Mouse (Mus musculus): ENCODE measurements around the gene Rag2. TPM values are rescaled to one million over a fixed set of nuclear protein-coding genes. Genes with fewer than 3 reads are reported as not detected.

Rag2 gene
- total RNA-seq (2021): not detected

DNA sequence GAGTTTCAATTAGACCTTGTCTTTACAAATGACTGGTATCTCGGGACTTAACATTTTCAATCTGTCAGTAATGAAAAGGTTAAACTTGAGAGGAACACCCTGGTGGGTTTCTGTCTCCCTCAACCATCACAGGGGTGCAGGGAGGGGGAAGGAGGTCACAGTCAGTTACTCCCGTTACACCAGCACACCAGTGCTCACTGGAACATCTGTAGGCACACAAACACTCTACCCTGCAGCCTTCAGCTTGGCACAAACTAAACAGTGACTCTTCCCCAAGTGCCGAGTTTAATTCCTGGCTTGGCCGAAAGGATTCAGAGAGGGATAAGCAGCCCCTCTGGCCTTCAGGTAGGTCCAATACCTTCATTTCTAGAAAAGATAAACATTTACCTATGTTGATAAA is at the start of gene Rag2:
Gene Rag2 (plus strand): TSS at position 193 of the 400 bp plus-strand sequence.
- no peak for DNase-seq

DNA sequence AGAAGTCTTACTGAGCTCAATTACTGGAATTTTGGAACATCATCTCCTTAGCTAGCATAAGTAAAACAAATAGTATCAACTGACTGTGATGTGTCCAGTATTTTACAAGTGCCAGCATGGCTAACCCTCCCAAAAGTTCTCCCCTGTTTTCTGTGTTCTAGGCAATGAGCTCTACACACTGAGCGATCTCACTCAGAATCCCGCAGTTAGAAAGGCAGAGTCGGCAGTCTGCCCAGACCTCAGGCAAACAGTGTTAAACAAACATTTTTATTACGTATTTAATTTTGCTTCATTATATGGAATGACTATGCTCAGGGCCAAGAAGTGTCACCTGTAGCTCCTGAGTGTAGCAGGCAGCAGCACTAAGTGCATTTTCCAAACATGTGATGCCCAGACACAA is 47.3 kb upstream of the Rag2 start:
- no peak for DNase-seq

DNA sequence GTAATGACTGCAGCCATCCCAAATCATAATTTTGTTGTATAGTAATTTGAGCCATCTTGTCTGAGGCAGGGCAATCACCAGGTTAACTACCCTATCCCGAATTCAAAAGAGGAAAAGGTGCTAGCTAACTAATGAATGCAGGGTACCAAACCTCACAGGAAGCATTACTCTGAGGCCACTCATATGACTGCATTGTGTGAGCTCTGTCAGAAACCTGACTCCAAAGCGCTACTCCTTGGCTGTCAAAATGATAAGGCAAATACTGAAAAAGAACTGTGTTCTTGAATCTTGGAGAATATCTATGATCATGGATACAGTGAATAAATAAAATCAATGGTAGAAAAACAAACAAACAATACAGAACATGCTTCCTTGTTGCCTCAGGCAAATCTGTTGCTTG is 44.5 kb upstream of the Rag2 start:
- no peak for DNase-seq

DNA sequence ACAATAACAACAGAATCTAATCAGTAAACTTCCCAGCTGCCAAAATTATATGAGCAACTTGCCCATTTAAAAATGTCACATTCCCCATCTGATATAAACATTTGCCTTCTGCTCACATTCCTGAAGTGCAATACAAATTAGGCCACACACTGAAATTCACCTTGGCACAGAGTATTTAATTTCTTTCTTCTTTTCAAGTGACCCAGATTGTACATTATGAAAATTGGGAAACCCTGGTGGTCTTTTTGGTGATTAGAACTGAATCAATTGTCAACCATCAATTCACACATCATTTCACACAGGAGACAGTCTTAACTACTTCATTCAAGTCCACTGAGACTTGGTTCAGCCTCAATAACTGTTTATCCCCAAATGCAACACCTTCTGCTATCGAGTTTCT is 44.1 kb upstream of the Rag2 start:
- DNase-seq: no peak

DNA sequence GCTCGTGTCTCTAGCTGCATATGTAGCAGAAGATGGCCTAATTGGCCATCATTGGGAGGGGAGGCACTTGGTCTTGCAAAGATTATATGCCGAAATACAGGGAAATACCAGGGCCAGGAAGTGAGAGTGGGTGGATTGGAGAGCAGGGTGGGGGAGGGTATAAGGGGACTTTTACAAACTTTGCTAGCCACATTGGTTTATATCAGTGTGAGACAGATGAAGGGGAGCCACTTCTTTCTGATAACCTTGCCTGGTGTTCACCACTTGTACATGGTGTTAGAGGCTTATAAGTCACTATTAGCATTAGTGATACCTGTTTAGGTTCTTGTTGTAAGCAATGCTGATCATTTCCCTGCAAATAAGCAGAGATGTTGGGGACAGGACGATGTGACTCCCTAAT is 43.5 kb upstream of the Rag2 start:
- DNase-seq: no peak

DNA sequence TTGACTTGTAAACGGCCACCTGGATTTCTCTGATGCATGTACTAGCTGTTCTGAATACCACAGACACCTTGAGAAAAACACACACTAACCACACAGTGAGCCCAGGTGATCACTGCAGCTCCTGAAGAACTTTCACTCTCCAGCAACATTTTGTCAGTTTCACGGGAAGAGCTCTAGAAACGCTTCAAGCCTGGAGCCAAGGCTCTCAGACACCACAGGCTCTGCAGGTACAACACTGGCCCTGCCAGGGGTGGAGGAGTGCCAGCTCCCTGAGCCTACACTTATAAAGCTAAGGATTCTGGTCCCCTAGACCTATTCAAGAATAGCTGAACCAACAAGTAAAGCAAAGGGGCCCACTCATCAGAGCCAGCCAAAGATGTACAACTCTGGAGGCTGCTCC is 43.1 kb upstream of the Rag2 start:
- no peak for DNase-seq

DNA sequence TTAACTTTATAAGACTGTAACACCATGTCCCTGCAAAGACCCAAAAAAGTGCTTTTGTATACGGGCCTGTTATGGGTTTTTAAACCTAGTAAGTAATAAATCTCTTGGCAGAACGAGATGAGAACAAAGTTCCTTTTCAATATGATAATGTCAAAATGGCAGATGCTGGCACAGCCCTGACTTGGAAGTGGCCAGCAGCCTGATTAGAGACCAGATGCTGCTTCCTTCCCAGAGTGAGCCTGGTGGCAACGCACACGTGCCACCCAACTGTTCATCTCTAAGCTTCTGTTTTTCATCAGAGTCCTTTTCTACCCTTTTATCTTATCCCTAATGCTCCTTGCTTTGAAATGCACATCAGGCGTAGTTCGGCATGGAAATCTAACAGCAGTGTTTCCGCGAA is 33.2 kb upstream of the Rag2 start:
- no peak for DNase-seq

DNA sequence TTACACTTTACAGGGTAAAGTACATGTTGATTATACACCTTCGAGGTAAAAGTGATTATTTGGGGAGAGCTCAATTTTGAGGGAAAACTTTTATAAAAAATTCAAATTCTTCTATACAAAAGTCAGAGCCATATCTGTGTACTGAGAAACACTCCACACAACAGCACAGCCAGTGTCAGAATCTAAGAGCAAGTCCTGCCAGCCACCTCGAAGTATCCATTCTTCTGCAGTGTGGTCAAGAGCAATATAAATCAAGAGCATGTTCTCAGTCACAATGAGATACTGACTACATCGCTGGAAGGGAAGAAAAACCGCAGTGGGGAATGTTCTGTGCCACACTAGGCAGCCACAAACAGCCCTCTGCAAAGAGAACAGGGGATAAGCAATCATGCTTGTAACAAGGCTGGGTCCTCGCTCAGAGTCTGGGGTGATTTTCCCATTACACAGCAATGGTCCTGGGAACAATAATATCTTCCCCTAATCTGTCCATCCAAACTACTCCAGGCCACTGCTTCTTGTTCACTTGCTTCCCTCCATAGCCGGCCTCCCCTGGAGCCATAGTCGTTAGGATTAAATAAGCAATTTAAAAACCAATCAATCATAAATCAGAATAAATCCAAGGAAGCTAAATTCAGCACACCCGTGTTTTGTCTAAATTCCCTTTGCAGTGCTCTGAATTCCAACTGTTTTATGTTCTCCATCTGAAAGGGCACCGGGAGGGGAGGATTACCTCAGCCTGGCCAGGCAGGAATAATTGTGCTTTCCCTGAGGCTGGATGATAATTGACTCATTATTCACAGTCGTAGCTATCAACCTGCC is 32.3 kb upstream of the Rag2 start:
- no peak for DNase-seq

DNA sequence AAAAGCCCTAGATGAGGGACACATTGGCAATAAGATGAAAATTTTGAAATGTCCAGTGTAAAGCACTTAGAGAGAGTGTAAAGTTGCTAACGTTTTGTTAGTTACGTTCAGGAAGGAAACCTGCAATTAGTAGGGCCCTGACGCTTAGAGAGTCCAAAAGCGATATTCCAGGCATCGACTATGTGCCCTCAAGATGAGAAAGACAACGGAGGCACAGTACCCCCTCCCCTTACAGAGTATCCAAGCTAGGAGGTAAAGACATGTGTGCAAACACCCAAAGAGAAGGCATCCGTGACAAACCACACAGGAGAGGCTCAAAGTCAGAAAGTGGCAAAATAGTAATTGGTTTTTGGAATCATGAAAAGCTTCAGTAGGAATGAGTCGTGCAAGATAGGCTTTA is 31.6 kb upstream of the Rag2 start:
- no peak for DNase-seq

DNA sequence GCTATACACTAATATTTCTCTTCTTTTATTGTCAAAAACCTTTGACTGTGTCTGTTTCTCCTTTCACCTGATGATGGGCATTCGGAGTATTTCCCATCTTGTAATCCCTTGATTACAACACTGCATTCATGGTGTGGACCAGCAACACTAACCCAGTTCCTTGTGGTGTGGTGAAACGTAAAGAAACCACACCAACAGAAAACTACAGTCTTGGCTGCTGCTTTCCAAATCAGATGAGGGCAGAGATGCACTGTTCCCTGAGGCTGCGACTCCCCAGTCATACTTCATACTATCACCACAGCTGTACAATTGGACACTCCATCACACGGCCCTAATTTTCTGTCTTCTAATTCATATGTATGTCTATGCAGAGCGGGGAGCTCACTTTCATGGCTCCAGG is 29.8 kb upstream of the Rag2 start:
- no peak for DNase-seq

DNA sequence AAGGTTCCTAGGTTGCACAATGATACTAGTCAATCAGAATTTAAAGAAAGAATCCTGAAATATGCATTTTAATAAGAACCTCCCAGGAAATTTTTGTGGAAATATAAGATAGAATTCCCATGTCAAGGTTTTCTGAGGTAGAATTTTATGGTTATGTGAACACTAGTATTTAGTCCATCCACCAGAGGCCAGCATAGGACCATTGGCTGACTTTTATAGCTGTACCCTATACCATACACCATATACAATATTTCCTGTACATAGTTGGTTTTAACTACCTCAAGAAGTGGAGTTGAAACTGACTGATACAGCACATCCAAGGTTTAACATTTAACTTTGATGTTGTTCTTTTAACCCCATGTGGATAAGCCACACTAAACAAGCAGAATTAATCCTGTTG is 27.3 kb upstream of the Rag2 start:
- DNase-seq: no peak

DNA sequence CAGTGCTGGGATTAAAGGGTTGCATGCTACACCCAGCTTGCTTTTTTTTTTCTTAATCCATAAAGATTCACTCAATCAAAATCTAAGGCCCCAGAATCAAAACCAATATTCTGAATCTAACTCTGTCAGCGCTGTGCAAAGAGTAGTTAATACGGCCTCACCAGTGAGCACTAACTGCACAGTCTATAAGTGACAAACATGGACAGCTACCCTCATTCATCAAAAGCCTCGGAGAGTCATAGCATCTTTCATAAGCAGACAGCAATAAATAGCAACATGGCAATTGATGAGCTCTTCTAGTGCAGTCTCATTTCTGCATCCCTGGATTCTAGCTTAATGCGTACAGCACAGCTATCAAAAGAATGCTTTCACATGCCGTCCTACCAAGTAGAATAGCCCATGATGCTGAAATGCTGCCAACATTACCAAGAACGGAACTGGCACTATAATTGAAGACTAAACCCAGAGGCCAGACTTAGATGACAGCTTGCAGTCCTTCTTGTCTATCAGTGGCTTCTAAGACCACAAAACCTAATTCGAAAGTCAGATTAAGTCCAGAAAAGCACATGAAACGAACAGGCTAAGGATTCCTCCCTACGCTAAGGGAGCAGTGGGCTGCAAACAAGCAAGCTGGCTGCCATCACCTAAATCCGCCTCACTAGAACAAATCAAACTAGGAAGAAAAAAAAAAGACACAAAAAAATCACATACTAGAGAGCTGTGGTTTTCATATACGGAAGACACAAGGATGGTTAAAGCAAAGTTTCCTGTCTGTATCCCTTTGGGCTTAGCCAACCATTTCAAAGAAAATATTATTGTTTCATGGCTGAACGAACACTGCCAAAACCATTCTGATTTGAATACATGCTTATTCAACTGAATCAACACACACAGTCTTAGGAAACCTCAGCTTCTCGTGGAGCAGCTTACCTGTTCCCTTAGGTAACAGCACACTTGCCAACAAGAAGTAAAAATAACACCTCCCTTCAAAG is 26.0 kb upstream of the Rag2 start:
- DNase-seq: peak in 1 of 2 experiments; percentile 19

DNA sequence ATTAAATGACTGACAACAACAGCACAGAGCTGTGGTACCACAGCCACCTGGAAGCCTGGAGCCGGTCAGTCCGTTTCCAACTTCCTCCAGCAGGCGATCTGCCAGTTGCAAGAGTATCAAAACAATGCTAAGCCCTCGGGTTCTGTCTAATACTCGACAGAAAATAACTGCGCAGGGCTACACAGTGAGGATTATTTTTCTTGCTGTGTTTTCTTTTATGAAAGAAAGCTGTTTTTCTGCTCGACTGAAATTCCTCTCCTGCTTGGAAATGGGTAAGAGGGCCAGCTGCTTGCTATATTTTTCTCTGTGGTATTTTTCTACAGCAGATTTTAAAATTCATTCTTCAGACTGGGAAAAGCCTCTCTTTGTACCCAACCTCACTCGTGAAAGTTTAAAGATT is 23.8 kb upstream of the Rag2 start:
- DNase-seq: peak; percentile 30 to 38

DNA sequence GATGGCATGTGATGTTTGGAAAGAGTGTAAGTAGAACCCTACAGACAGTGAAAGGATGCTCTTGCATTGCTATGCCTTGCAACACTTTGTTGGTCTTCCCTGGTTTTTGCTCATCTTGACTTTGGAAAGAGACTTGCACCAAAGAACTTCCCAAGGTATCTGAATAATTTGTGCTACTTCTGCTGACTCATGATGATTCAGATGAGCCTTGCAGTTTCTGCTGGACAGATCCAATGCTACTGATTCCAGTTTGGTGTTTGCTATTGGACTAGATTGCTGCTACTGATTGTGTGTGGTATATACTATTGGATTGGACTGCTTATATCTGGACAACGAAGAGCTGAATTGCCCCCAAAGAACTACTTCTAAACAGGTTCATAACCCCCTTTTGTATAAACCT is 21.4 kb upstream of the Rag2 start:
- DNase-seq: no peak

DNA sequence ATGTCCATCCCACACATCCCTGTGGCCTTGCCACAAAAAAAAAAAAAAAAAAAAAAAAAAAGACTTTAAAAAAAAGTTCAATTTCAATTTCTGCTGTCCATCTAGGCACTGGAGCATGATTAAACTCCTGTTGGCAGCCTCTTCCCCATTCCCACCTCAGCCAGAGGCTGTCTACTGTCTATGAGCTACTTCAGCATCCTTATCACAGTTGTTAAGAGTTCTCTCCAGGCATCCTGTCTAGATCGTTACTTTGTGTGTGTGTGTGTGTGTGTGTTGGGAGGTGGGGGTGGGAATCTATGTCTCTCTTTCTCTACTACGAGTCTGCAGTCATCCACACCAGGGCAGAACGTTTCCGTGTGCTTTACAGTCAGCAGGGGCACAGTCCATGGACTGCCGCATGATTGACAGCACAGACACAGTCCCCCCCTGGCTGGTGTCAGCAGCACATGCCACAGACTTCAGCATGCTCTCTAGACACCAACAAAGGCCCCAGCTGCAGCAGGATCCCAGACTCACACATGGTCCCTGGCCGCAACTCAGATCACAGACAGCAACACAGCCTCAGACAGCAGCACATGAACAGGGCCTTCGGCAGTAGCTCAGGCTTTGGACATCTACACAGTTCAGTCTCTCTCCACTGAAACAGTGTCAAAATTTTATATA is 16.2 kb upstream of the Rag2 start:
- no peak for DNase-seq

DNA sequence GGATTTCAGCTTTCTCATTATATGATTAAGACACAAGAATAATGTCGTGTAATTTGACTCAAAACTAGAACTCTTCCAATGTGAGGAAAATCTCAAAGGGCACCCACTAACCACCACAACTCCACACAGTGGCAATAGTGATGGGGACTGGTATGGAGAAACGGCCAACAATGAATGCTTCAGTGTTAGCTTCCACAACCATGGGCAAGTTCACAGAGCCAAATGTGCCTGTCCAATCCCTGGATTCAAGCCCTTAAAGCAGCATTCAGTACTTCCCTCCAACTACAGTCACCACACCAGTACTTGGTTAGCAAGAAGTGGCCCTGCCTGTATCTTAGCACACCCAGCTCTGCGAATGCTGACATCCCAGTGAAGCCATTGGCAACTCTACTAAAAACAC is 13.7 kb upstream of the Rag2 start:
- no peak for DNase-seq

DNA sequence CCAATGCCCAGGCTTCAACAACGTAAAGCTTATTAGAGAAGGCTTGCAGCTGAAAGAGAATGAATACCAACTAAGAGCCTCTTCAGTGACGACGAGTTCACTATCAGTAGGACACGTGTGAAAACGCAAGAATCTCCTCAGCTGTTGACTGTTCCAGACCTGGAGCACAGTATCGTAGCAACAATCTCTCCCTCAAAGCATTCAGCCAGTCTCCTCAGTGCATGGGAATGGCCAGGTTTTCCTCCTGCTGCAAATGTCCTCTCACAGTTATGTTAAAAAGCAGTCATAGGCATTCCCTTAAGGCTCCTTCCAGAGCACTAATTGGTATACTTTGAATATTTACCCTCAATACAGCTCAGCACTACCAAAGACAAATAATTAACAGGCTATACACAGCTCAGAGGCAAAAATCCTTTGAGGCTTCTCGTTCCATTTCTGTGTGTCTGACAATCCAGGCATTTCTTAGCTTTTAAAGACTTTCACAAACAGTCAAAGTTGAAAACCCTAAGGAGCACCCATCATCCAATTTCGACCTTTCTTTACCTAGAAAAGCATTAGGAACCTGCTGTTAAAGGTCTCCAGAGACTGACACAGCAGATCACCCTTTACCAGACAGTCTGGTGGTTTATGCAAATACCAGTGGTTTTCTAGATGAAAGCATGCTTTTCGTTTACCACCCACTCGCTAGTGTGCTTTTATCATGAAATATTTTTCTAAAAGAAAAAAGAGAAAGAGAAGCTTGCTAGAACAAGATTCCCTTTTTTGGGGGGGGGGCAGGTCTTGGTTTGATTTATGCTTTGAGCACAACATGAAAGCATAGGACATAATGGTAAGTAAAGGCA is 8.8 kb upstream of the Rag2 start:
- no peak for DNase-seq

DNA sequence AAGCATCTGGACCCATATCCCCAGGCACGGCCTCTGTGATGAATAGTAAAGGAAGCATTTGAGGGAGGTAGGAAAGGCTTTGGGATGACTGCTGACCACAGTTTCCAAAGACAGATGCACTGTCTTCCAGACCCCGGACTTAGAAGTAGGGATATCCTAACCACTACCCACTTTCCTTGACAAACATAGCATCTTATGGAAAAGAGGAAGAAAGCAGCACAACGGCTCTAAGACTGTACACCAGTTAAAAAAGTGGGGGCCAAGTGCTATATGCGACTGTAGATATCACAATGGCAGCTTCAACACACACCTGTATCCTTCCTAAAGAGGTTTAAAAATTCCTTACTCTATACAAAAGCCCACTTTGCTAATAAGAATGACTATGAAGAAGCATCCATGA is 6.1 kb upstream of the Rag2 start:
- no peak for DNase-seq

DNA sequence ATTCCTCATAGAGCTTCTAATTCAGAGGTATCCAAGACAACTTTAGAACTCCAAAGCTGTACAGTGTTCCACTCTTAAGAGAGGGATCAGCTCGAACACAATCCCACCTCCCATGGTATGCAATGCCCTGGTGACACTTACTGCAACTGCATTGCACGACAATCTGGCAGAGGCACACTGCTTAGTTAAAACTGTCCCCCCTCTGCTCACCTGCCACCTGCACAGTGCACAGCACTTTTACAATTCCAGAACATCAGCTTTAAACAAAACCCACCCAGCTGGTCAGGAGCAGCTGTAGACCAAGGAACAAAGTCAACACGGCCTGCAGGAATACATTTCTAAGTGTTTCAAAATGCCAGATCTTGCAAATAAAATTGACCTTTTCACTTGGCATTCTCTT is 3.6 kb upstream of the Rag2 start:
- no peak for DNase-seq

DNA sequence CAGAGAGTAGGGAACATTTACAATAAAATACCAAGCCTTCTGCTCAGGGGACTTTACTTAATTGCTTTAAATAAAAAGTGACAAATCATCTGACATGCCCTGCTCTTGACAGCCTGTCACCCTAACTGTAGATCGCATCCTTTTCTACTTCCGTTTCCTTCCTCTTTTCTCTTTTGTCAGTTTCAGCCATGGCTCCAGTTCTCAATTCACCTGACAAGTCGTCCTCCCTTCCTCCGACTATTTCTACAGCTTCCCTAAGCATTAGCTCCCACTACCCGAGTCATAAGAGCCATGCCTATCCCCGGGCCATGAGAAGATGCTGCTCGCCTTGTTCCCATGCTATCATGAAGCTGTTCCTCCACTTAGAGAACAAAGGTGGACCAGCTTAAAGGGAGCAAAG is 2.9 kb upstream of the Rag2 start:
- DNase-seq: no peak

DNA sequence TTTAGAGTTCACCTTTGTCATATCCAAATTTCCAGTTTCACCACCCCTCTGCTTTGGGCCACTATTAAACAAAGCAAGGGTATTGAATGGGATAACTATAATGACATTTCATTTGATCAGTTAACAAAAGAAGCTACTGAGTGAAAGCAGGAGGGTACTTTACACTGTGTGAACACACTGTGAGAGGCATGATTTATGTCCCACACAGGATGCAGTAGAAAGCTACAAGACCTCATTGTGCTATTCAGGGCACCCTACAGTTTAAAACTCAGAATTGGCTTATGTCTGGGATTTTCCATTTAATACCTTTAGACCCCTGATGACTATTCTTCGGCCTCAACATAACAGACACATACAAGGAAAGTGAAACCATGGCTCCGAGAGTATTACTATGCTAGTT is 1.5 kb upstream of the Rag2 start:
- DNase-seq: no peak

DNA sequence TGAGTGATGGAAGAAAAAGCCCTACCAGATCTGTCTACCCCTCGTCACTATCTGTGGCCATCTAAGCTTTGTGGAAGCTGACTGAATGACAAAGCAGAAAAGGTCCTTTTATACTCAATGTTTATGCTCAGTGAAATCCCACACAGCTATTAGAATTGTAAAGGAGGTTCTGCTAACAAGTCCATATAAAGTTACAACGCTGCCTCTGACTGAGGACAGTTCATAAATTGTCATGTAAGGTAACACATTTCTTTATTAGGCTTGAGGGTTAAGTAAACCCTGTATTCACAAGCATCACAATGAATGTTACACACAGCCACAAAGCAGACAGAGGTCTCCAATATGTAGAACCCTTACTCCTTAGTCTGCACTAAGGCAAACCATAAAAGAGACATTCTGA is 507 bp upstream of the Rag2 start:
- no peak for DNase-seq
